Mouse (Mus musculus): ENCODE results near the gene Tars2.
A peak's percentile ranks its signal among the peaks of the same experiment; 100 is the strongest.

The Tars2 gene

GRCm38 (mm10) chr3:95734092-95734702, 25.8 kb downstream of the Tars2 start:
- DNase-seq (ENCODE audit: low spot score) = peak; percentile 53

- peak; percentile 86 for DNase-seq (ENCODE audit: low spot score)
Measured at GRCm38 (mm10) chr3:95732744-95733521, 27.1 kb downstream of the Tars2 start.

- DNase-seq (ENCODE audit: low spot score) = no peak
Measured at GRCm38 (mm10) chr3:95732297-95732696, 27.7 kb downstream of the Tars2 start.

GRCm38 (mm10) chr3:95731802-95732201, 28.2 kb downstream of the Tars2 start:
- DNase-seq (ENCODE audit: low spot score) = no peak

- DNase-seq (ENCODE audit: low spot score) = no peak
Measured at GRCm38 (mm10) chr3:95730431-95730830, 29.6 kb downstream of the Tars2 start.

GRCm38 (mm10) chr3:95728906-95729305, 31.1 kb downstream of the Tars2 start:
- DNase-seq (ENCODE audit: low spot score) = no peak

- DNase-seq (ENCODE audit: low spot score) = peak; percentile 72
Measured at GRCm38 (mm10) chr3:95726696-95727358, 33.2 kb downstream of the Tars2 start.

GRCm38 (mm10) chr3:95725863-95726262, 34.1 kb downstream of the Tars2 start:
- DNase-seq (ENCODE audit: low spot score) = peak; percentile 63

GRCm38 (mm10) chr3:95722386-95722785, 37.6 kb downstream of the Tars2 start:
- DNase-seq (ENCODE audit: low spot score) = no peak

- DNase-seq (ENCODE audit: low spot score) = no peak
Measured at GRCm38 (mm10) chr3:95718153-95718552, 41.9 kb downstream of the Tars2 start.

GRCm38 (mm10) chr3:95716075-95716474, 43.9 kb downstream of the Tars2 start:
- DNase-seq (ENCODE audit: low spot score) = no peak

- DNase-seq (ENCODE audit: low spot score) = no peak
Measured at GRCm38 (mm10) chr3:95709967-95710366, 50.0 kb downstream of the Tars2 start.

- DNase-seq (ENCODE audit: low spot score) = no peak
Measured at GRCm38 (mm10) chr3:95709044-95709443, 51.0 kb downstream of the Tars2 start.

GRCm38 (mm10) chr3:95707497-95707896, 52.5 kb downstream of the Tars2 start:
- no peak for DNase-seq (ENCODE audit: low spot score)

- no peak for DNase-seq (ENCODE audit: low spot score)
Measured at GRCm38 (mm10) chr3:95706273-95706672, 53.7 kb downstream of the Tars2 start.

- no peak for DNase-seq (ENCODE audit: low spot score)
Measured at GRCm38 (mm10) chr3:95704612-95705011, 55.4 kb downstream of the Tars2 start.

- no peak for DNase-seq (ENCODE audit: low spot score)
Measured at GRCm38 (mm10) chr3:95703276-95703675, 56.7 kb downstream of the Tars2 start.

GRCm38 (mm10) chr3:95701877-95702540, 58.0 kb downstream of the Tars2 start:
- DNase-seq (ENCODE audit: low spot score) = peak; percentile 87

- no peak for DNase-seq (ENCODE audit: low spot score)
Measured at GRCm38 (mm10) chr3:95701085-95701484, 58.9 kb downstream of the Tars2 start.

GRCm38 (mm10) chr3:95700233-95700681, 59.7 kb downstream of the Tars2 start:
- peak; percentile 31 for DNase-seq (ENCODE audit: low spot score)

- no peak for DNase-seq (ENCODE audit: low spot score)
Measured at GRCm38 (mm10) chr3:95698286-95698685, 61.7 kb downstream of the Tars2 start.

GRCm38 (mm10) chr3:95696360-95696759, 63.6 kb downstream of the Tars2 start:
- DNase-seq (ENCODE audit: low spot score) = peak; percentile 80
